Mouse (Mus musculus) heart, embryonic 16.5 days (tissue): Measurements from ENCODE around the gene Slc16a5. TPM values are rescaled to one million over a fixed set of nuclear protein-coding genes. Genes with fewer than 3 reads are reported as not detected.

ENCODE experiments used
- ATAC-seq: fragments of 200-750 bp; cut with Nextera tagmentation; replicated peaks from 2 replicates; pipeline ENCODE4 v1.8.0; 2017; ENCODE audit warnings: moderate number of reproducible peaks; ENCODE audit not compliant: insufficient read depth, low FRiP score; ENCODE audit errors: extremely low read depth
- H3K27ac ChIP-seq: fragments of 300-500 bp; sonication (generic); 2 replicates; pipeline ENCODE4 v1.5.1; 2014; ENCODE audit warnings: mild to moderate bottlenecking, low read length, control low read depth, moderate library complexity
- H3K27me3 ChIP-seq: fragments of 300-500 bp; sonication (generic); 2 replicates; pipeline ENCODE4 v1.6.1; 2014; ENCODE audit warnings: low read length, mixed read lengths; ENCODE audit not compliant: control insufficient read depth, insufficient read depth
- H3K36me3 ChIP-seq: fragments of 300-500 bp; sonication (generic); 2 replicates; pipeline ENCODE4 v1.6.1; 2014; ENCODE audit not compliant: control insufficient read depth, insufficient read depth
- H3K4me1 ChIP-seq: fragments of 300-500 bp; sonication (generic); 2 replicates; pipeline ENCODE4 v1.6.1; 2014; ENCODE audit warnings: low read length, mixed read lengths; ENCODE audit not compliant: control insufficient read depth, insufficient read depth
- H3K4me2 ChIP-seq: fragments of 300-500 bp; sonication (generic); 2 replicates; pipeline ENCODE4 v1.6.1; 2014; ENCODE audit warnings: low read depth, mild to moderate bottlenecking, control low read depth, low read length
- H3K4me3 ChIP-seq: fragments of 300-500 bp; sonication (generic); 2 replicates; pipeline ENCODE4 v1.5.1; 2014; ENCODE audit warnings: mild to moderate bottlenecking, control low read depth, low read length
- H3K9ac ChIP-seq: fragments of 300-500 bp; sonication (generic); 2 replicates; pipeline ENCODE4 v1.6.1; 2014; ENCODE audit warnings: low read length, control low read depth
- H3K9me3 ChIP-seq: fragments of 300-500 bp; sonication (generic); replicated peaks from 2 replicates; pipeline ENCODE4 v1.6.1; 2016; ENCODE audit warnings: low read length; ENCODE audit not compliant: control insufficient read depth
- WGBS: fragments of 180-500 bp; shearing (Covaris S2); extraction: QIAGEN DNeasy Blood & Tissue Kit; methylation state at CpG from one replicate; pipeline ENCODE4 v1.1.7; 2014; 5-methylcytosine and 5-hydroxymethylcytosine counted together
- microRNA-seq: library from miRNA; unstranded; fragments of <30 nt; microRNA quantifications from one replicate; pipeline ENCODE4, GENCODE M21; 2017
- polyA plus RNA-seq: library from polyadenylated mRNA; unstranded; fragments of >200 nt; fragmentation: Nextera tagmentation; extraction: Ambion mirVana; gene quantifications from 2 replicates; pipeline ENCODE4 v1.2.1, GENCODE M21; 2015

Gene Slc16a5
- polyA plus RNA-seq, 1 experiment from 2014 or later, result 12.9 TPM

GRCm38 (mm10) chr11:115521080-115521479 is 58.8 kb downstream of the Slc16a5 start:
- WGBS, result 81% methylated on average over 4 of the region's 4 CpGs
- Histone ChIP-seq H3K9ac (no peak overlapping the region), H3K36me3 (peaks cover 21% of the 10 kb centered on the region), H3K4me1 (peaks cover 17% of the 10 kb centered on the region), H3K9me3 (no peaks in the 10 kb centered on the region), H3K4me2 (no peak overlapping the region), H3K27ac (peak overlapping the region; percentile 91), H3K27me3 (no peaks in the 10 kb centered on the region), H3K4me3 (no peak overlapping the region)
- no peak for ATAC-seq

GRCm38 (mm10) chr11:115522238-115522637 is 60.0 kb downstream of the Slc16a5 start:
- H3K9me3 ChIP-seq, result no peaks in the 10 kb centered on the region
- ATAC-seq, result no peak
- no peak overlapping the region for H3K4me2 ChIP-seq
- H3K4me3 ChIP-seq, result no peak overlapping the region
- H3K4me1 ChIP-seq, result peaks cover 14% of the 10 kb centered on the region
- no peaks in the 10 kb centered on the region for H3K27me3 ChIP-seq
- no peak overlapping the region for H3K27ac ChIP-seq
- H3K36me3 ChIP-seq, result peaks cover 30% of the 10 kb centered on the region
- no peak overlapping the region for H3K9ac ChIP-seq
- 89% methylated on average over 2 of the region's 2 CpGs for WGBS

GRCm38 (mm10) chr11:115522703-115523102 is 60.4 kb downstream of the Slc16a5 start:
- Histone ChIP-seq H3K4me2 (no peak overlapping the region), H3K9ac (no peak overlapping the region), H3K4me3 (no peak overlapping the region), H3K4me1 (peaks cover 14% of the 10 kb centered on the region), H3K27me3 (no peaks in the 10 kb centered on the region), H3K27ac (no peak overlapping the region), H3K9me3 (no peaks in the 10 kb centered on the region), H3K36me3 (peaks cover 30% of the 10 kb centered on the region)
- no peak for ATAC-seq
- WGBS, result 75% methylated on average over 2 of the region's 2 CpGs

Small RNA genes within 50 kb of the gene (microRNA-seq; reads per million reads assigned to microRNA genes)
- gene Mir3968, result not detected

Other genes with a start within 250 kb of the Slc16a5 start
- 0.07 and 0.21 TPM in 2 replicates for gene Grin2c, start 195.2 kb upstream of the Slc16a5 start, polyA plus RNA-seq
- gene Fdxr, start 185.4 kb upstream of the Slc16a5 start, polyA plus RNA-seq, result 14.2 and 14.7 TPM in 2 replicates
- 0.59 and 0.74 TPM in 2 replicates for gene Fads6, start 164.8 kb upstream of the Slc16a5 start, polyA plus RNA-seq
- not detected in 2 replicates for gene Otop2, start 155.3 kb upstream of the Slc16a5 start, polyA plus RNA-seq
- gene Ush1g, start 140.4 kb upstream of the Slc16a5 start, polyA plus RNA-seq, result 0.26 and 0.32 TPM in 2 replicates
- not detected in 2 replicates for gene Otop3, start 127.7 kb upstream of the Slc16a5 start, polyA plus RNA-seq
- gene Hid1, start 94.7 kb upstream of the Slc16a5 start, polyA plus RNA-seq, result 8.5 and 9.2 TPM in 2 replicates
- gene Cdr2l, start 80.6 kb upstream of the Slc16a5 start, polyA plus RNA-seq, result 7.0 and 7.5 TPM in 2 replicates
- 175 and 179 TPM in 2 replicates for gene Mrpl58, start 58.7 kb upstream of the Slc16a5 start, polyA plus RNA-seq
- 1,945 and 2,019 TPM in 2 replicates for gene Atp5h, start 42.5 kb upstream of the Slc16a5 start, polyA plus RNA-seq
- gene Kctd2, start 42.3 kb upstream of the Slc16a5 start, polyA plus RNA-seq, result 3.9 and 12.6 TPM in 2 replicates
- 0.12 and 0.14 TPM in 2 replicates for gene Trim80, start 21.9 kb upstream of the Slc16a5 start, polyA plus RNA-seq
- gene Armc7, start 13.2 kb downstream of the Slc16a5 start, polyA plus RNA-seq, result 5.4 and 6.2 TPM in 2 replicates
- gene Nt5c, start 29.4 kb downstream of the Slc16a5 start, polyA plus RNA-seq, result 60.1 and 64.9 TPM in 2 replicates
- 523 and 525 TPM in 2 replicates for gene Jpt1, start 51.9 kb downstream of the Slc16a5 start, polyA plus RNA-seq
- gene Sumo2, start 73.8 kb downstream of the Slc16a5 start, polyA plus RNA-seq, result 556 and 599 TPM in 2 replicates
- 107 and 117 TPM in 2 replicates for gene Nup85, start 102.0 kb downstream of the Slc16a5 start, polyA plus RNA-seq
- gene Mrps7, start 141.5 kb downstream of the Slc16a5 start, polyA plus RNA-seq, result 84.4 and 86.2 TPM in 2 replicates
- 15.4 and 18.8 TPM in 2 replicates for gene Gga3, start 141.6 kb downstream of the Slc16a5 start, polyA plus RNA-seq
- 41.5 and 42.0 TPM in 2 replicates for gene Mif4gd, start 150.5 kb downstream of the Slc16a5 start, polyA plus RNA-seq
- gene Slc25a19, start 165.8 kb downstream of the Slc16a5 start, polyA plus RNA-seq, result 55.7 and 58.1 TPM in 2 replicates
- 103 and 118 TPM in 2 replicates for gene Grb2, start 246.1 kb downstream of the Slc16a5 start, polyA plus RNA-seq